Mouse (Mus musculus): ENCODE results near the gene Magi1. TPM values are rescaled to one million over a fixed set of nuclear protein-coding genes. Genes with fewer than 3 reads are reported as not detected.

The Magi1 gene
- polyA plus RNA-seq, 1 experiment = 2.1 TPM

DNA sequence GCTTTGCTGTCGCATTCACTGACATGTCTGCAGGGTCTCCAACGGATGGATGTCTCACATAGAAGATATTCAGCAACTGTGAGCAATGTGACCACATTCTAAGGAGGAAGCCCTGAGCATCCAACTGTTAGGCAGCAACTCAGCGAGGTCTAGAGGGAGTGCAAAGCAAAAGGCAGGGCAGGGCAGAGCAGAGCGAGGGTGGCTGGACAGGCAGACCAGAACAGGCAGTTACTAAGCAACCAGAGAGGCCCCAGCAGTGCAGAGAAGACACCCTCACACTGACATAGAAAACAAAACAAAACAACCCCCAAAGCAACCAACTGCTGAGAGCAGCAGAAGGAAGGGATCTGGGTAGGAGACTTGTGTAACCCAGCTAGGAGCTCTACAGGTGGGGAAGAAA is 512.6 kb downstream of the Magi1 start:
- H3K4me3 ChIP-seq (ENCODE audit: control insufficient read depth, insufficient read depth, low read length) = no peak overlapping the region
- no peak for TF ChIP-seq POLR2A (IDR thresholded peaks at IDR 0.05; ENCODE audit: control insufficient read depth, extremely low read depth, insufficient read depth, low read length, poor library complexity)
- TF ChIP-seq CTCF (IDR thresholded peaks at IDR 0.05; ENCODE audit: borderline replicate concordance, control insufficient read depth, extremely low read depth, insufficient read depth, low read length, poor library complexity) = no peak
- WGBS = 75% methylated on average over 4 of the region's 4 CpGs
- no peaks in the 10 kb centered on the region for H3K27me3 ChIP-seq (ENCODE audit: control insufficient read depth, insufficient read depth, low read length)
- no peak overlapping the region for H3K27ac ChIP-seq (ENCODE audit: control insufficient read depth, insufficient read depth, low read length)
- no peaks in the 10 kb centered on the region for H3K36me3 ChIP-seq (ENCODE audit: control insufficient read depth, insufficient read depth, low read length)
- no peak for DNase-seq
- H3K4me1 ChIP-seq (replicated peaks; ENCODE audit: control insufficient read depth, insufficient read depth, low read length) = no peaks in the 10 kb centered on the region

GRCm38 (mm10) chr6:93770283-93771025 is 513.3 kb downstream of the Magi1 start:
- Histone ChIP-seq H3K36me3 (ENCODE audit: control insufficient read depth, insufficient read depth, low read length) (no peaks in the 10 kb centered on the region), H3K4me3 (ENCODE audit: control insufficient read depth, insufficient read depth, low read length) (no peak overlapping the region), H3K27ac (ENCODE audit: control insufficient read depth, insufficient read depth, low read length) (no peak overlapping the region), H3K4me1 (replicated peaks; ENCODE audit: control insufficient read depth, insufficient read depth, low read length) (no peaks in the 10 kb centered on the region), H3K27me3 (ENCODE audit: control insufficient read depth, insufficient read depth, low read length) (no peaks in the 10 kb centered on the region)
- no peak for DNase-seq
- WGBS = 89% methylated on average over 5 of the region's 5 CpGs
- TF ChIP-seq POLR2A (IDR thresholded peaks at IDR 0.05; ENCODE audit: control insufficient read depth, extremely low read depth, insufficient read depth, low read length, poor library complexity) = no peak

GRCm38 (mm10) chr6:93758114-93758513 is 525.6 kb downstream of the Magi1 start:
- Histone ChIP-seq H3K36me3 (ENCODE audit: control insufficient read depth, insufficient read depth, low read length) (no peaks in the 10 kb centered on the region), H3K4me1 (replicated peaks; ENCODE audit: control insufficient read depth, insufficient read depth, low read length) (no peaks in the 10 kb centered on the region), H3K4me3 (ENCODE audit: control insufficient read depth, insufficient read depth, low read length) (no peak overlapping the region), H3K27ac (ENCODE audit: control insufficient read depth, insufficient read depth, low read length) (no peak overlapping the region), H3K27me3 (ENCODE audit: control insufficient read depth, insufficient read depth, low read length) (no peaks in the 10 kb centered on the region)
- WGBS = 81% methylated on average over 3 of the region's 3 CpGs
- DNase-seq = no peak
- TF ChIP-seq CTCF (IDR thresholded peaks at IDR 0.05; ENCODE audit: borderline replicate concordance, control insufficient read depth, extremely low read depth, insufficient read depth, low read length, poor library complexity) (no peak), POLR2A (IDR thresholded peaks at IDR 0.05; ENCODE audit: control insufficient read depth, extremely low read depth, insufficient read depth, low read length, poor library complexity) (no peak)

DNA sequence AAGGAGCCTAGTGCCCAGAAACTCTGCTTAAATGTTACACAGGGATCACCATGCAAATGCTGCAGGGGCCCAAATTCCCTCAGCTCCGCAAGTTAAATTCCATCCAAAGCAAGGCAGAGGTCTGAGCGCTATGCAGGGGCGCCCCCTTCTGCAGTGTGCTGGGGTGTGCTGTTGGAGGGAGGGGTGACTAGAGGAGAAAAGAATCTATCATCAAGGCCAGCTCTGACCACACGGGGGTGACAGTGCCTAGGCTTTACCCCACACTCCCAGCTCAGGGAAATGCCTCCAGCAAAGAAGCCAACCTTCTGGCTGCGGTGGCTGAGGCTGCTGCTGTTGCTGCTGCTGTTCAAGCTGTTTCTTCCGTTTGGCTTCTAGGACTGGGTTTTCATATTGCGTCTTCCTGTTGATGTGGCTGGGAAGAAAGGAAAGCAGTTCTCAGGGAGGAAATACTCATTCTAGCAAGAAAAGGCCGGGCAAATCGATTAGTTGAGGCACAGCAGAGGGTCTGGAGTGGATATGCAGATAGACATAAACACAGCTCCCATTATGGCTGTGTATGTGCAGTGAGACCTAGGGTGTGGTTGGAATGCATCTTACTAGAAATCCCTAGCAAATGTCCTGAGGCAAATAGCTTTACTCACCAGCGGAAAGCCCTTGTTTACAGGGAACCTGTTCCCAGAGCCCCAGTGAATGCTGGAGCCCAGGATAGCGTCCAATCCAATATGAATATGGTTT is 526.2 kb downstream of the Magi1 start:
- Histone ChIP-seq H3K27me3 (ENCODE audit: control insufficient read depth, insufficient read depth, low read length) (no peaks in the 10 kb centered on the region), H3K36me3 (ENCODE audit: control insufficient read depth, insufficient read depth, low read length) (no peaks in the 10 kb centered on the region), H3K27ac (ENCODE audit: control insufficient read depth, insufficient read depth, low read length) (no peak overlapping the region), H3K4me1 (replicated peaks; ENCODE audit: control insufficient read depth, insufficient read depth, low read length) (no peaks in the 10 kb centered on the region), H3K4me3 (ENCODE audit: control insufficient read depth, insufficient read depth, low read length) (no peak overlapping the region)
- peak; percentile 16 for DNase-seq
- TF ChIP-seq POLR2A (IDR thresholded peaks at IDR 0.05; ENCODE audit: control insufficient read depth, extremely low read depth, insufficient read depth, low read length, poor library complexity) (no peak), CTCF (IDR thresholded peaks at IDR 0.05; ENCODE audit: borderline replicate concordance, control insufficient read depth, extremely low read depth, insufficient read depth, low read length, poor library complexity) (no peak)
- 20% methylated on average over 11 of the region's 11 CpGs for WGBS

- TF ChIP-seq CTCF (IDR thresholded peaks at IDR 0.05; ENCODE audit: borderline replicate concordance, control insufficient read depth, extremely low read depth, insufficient read depth, low read length, poor library complexity) (no peak), POLR2A (IDR thresholded peaks at IDR 0.05; ENCODE audit: control insufficient read depth, extremely low read depth, insufficient read depth, low read length, poor library complexity) (no peak)
- no peak overlapping the region for H3K27ac ChIP-seq (ENCODE audit: control insufficient read depth, insufficient read depth, low read length)
- no peaks in the 10 kb centered on the region for H3K27me3 ChIP-seq (ENCODE audit: control insufficient read depth, insufficient read depth, low read length)
- H3K36me3 ChIP-seq (ENCODE audit: control insufficient read depth, insufficient read depth, low read length) = no peaks in the 10 kb centered on the region
- no peaks in the 10 kb centered on the region for H3K4me1 ChIP-seq (replicated peaks; ENCODE audit: control insufficient read depth, insufficient read depth, low read length)
- DNase-seq = no peak
- WGBS = 79% methylated on average over 6 of the region's 6 CpGs
- H3K4me3 ChIP-seq (ENCODE audit: control insufficient read depth, insufficient read depth, low read length) = no peak overlapping the region
Measured at GRCm38 (mm10) chr6:93743145-93743544, 540.6 kb downstream of the Magi1 start.

DNA sequence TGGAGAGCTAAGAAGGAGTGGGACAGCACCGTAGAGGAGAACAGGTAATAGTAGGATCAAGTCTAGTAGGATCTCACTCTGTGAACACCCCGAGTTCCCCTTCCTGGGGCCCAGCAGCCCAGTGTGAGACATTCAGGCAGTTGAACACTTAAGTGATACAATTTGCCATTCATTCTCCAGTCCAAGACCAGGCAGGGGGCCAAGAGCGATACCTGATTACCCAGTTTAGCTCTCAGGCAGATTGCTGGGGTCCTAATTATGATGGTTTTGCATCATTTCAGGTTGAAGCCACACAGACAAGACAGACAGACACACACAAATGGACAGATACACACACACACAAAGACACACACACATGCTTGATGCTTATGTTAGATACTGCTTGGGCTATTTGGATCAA is 543.9 kb downstream of the Magi1 start:
- Histone ChIP-seq H3K4me3 (ENCODE audit: control insufficient read depth, insufficient read depth, low read length) (no peak overlapping the region), H3K4me1 (replicated peaks; ENCODE audit: control insufficient read depth, insufficient read depth, low read length) (no peaks in the 10 kb centered on the region), H3K36me3 (ENCODE audit: control insufficient read depth, insufficient read depth, low read length) (no peaks in the 10 kb centered on the region), H3K27me3 (ENCODE audit: control insufficient read depth, insufficient read depth, low read length) (no peaks in the 10 kb centered on the region), H3K27ac (ENCODE audit: control insufficient read depth, insufficient read depth, low read length) (no peak overlapping the region)
- DNase-seq = no peak
- TF ChIP-seq CTCF (IDR thresholded peaks at IDR 0.05; ENCODE audit: borderline replicate concordance, control insufficient read depth, extremely low read depth, insufficient read depth, low read length, poor library complexity) (no peak), POLR2A (IDR thresholded peaks at IDR 0.05; ENCODE audit: control insufficient read depth, extremely low read depth, insufficient read depth, low read length, poor library complexity) (no peak)
- WGBS = 81% methylated on average over 3 of the region's 3 CpGs

All from thymus, adult 2 months (tissue).